ENCODE assay signal across 8 mouse cellular contexts in the genomic region with DNA sequence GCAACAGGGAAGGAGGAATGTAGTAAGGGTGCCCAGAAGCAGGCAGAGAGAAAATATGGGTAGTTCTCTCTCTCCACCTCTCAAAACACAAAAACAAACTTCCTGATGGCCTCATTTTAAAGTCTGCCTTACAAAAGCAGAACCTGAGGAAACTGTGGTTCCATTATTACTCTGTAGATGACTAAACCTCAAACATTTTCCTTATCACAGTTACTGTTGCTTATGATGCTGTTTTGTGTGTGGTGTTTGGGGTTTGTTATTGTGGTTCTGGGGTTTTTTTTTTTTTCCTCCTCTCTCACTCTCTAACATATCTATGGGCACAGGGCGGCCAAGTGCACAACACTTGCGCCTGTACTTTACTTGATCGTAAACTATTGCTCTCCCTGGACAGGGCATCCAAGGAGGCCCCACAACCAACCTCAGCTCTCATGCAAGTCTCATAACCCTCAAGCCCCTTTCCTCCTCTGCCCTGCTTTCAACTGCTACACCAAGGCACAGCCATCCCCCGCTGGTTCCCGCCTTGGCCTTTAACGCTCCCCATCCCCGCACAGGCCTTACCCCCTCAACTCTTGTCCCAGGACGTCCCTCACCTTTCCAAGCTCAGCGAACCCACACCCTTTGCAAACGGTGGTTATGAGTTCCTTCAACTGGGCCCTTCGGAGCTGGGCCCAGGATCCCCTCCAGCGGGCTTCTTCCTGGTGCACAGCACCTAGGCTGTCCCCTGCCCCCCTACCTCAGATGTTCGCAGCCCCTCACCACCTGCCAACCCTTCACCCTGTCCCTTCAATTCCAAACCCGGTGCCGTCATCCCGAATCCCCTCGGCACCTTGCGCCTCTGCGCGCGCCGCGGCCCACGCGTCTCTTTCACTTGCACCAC. TPM values are rescaled to one million over a fixed set of nuclear protein-coding genes. Genes with fewer than 3 reads are reported as not detected.
DNase-seq lines count a peak whose midpoint lies in the region; ATAC-seq and TF ChIP-seq lines count a peak whose summit lies in the region.

No protein-coding gene starts in this region.

- no peak for DNase-seq in heart, adult 9 months (ENCODE audit: low spot score in 2 of 2)
- DNase-seq in ES-E14 (ENCODE audit: low read depth, low spot score), result no peak
- no peak for DNase-seq in forebrain, embryonic 11.5 days (ENCODE audit: low spot score)
- peak; percentile 14 to 20 for DNase-seq in natural killer cell, adult 2 months (ENCODE audit: low spot score in 2 of 2)
- no peak for DNase-seq in ovary, postnatal 14 days (ENCODE audit: low spot score)
- no peak for DNase-seq in adrenal gland, postnatal 10 days

- peak overlapping the region; percentile 70 for H3K27ac ChIP-seq in heart, embryonic 13.5 days (replicated peaks)
- H3K27ac ChIP-seq in ES-E14 (ENCODE audit: insufficient read depth, low read depth, low read length, poor library complexity, severe bottlenecking), result 0 out of 2 replicates have a peak overlapping the region, but pooled peaks have one; percentile 15
- H3K27ac ChIP-seq in forebrain, embryonic 11.5 days (ENCODE audit: low read depth, low read length), result peak overlapping the region; percentile 37; the same call in 1 of the 2 replicates
- H3K27ac ChIP-seq in limb, embryonic 15.5 days, result peak overlapping the region; percentile 80

- H3K4me3 ChIP-seq in heart, embryonic 13.5 days, result peak overlapping the region; percentile 91
- H3K4me3 ChIP-seq in ES-E14 (ENCODE audit: insufficient read depth in 1 of 2, low read depth in 1 of 2, low read length in 2 of 2, poor library complexity in 1 of 2, severe bottlenecking in 1 of 2), result peak overlapping the region; percentile 79 to 99
- peak overlapping the region; percentile 81 for H3K4me3 ChIP-seq in forebrain, embryonic 11.5 days (ENCODE audit: low read depth, low read length)
- peak overlapping the region; percentile 89 for H3K4me3 ChIP-seq in limb, embryonic 15.5 days

- H3K4me2 ChIP-seq in heart, embryonic 13.5 days, result peak overlapping the region; percentile 87
- H3K4me2 ChIP-seq in forebrain, embryonic 11.5 days (ENCODE audit: low read depth, low read length, severe bottlenecking), result peak overlapping the region; percentile 67
- H3K4me2 ChIP-seq in limb, embryonic 15.5 days, result peak overlapping the region; percentile 76

- peaks cover 27% of the 10 kb centered on the region for H3K4me1 ChIP-seq in heart, embryonic 13.5 days
- peaks cover 4 to 7% of the 10 kb centered on the region in 2 experiments; a peak in 3 of 4 replicates for H3K4me1 ChIP-seq in ES-E14 (ENCODE audit: control insufficient read depth in 2 of 2, insufficient read depth in 2 of 2, low read length in 2 of 2, poor library complexity in 1 of 2)
- H3K4me1 ChIP-seq in forebrain, embryonic 11.5 days (replicated peaks; ENCODE audit: control insufficient read depth, insufficient read depth, low read length), result 0 out of 2 replicates have a peak, but pooled peaks cover 1% of the 10 kb centered on the region
- H3K4me1 ChIP-seq in limb, embryonic 15.5 days, result peaks cover 6% of the 10 kb centered on the region

- H3K27me3 ChIP-seq in heart, embryonic 13.5 days (replicated peaks), result no peaks in the 10 kb centered on the region
- H3K27me3 ChIP-seq in forebrain, embryonic 11.5 days (ENCODE audit: control insufficient read depth, insufficient read depth, low read length), result no peaks in the 10 kb centered on the region
- H3K27me3 ChIP-seq in limb, embryonic 15.5 days, result no peaks in the 10 kb centered on the region

- in situ Hi-C loops in ES-E14 (cut with MboI; ENCODE audit: low sequenced_read_pairs in 2 of 2, unreplicated experiment in 2 of 2), result loop anchor here in 1 of 2 experiments (10.0 kb wide), 1 partner anchor 56 kb away; no protein-coding TSS in a partner anchor

- no peak for ATAC-seq in heart, embryonic 13.5 days (ENCODE audit: extremely low read depth, insufficient number of reproducible peaks, low FRiP score, low TSS enrichment)
- no peak for ATAC-seq in forebrain, embryonic 11.5 days (replicated peaks; ENCODE audit: low FRiP score)
- ATAC-seq in limb, embryonic 15.5 days (ENCODE audit: insufficient number of reproducible peaks, low FRiP score, low TSS enrichment, low read depth), result no peak

- no peaks in the 10 kb centered on the region for H3K9me3 ChIP-seq in heart, embryonic 13.5 days
- H3K9me3 ChIP-seq in ES-E14 (ENCODE audit: control insufficient read depth, insufficient read depth, low read depth, low read length), result no peaks in the 10 kb centered on the region
- H3K9me3 ChIP-seq in forebrain, embryonic 11.5 days (ENCODE audit: control insufficient read depth, low read length), result no peaks in the 10 kb centered on the region
- H3K9me3 ChIP-seq in limb, embryonic 15.5 days, result no peaks in the 10 kb centered on the region

- WGBS in heart, embryonic 13.5 days, result 2% methylated on average over 25 of the region's 25 CpGs
- 2% methylated on average over 25 of the region's 25 CpGs for WGBS in forebrain, embryonic 11.5 days
- 1% methylated on average over 25 of the region's 25 CpGs for WGBS in limb, embryonic 15.5 days

- peak overlapping the region; percentile 96 for H3K9ac ChIP-seq in heart, embryonic 13.5 days
- H3K9ac ChIP-seq in ES-E14 (ENCODE audit: insufficient read depth, low read depth, low read length, poor library complexity, severe bottlenecking), result peak overlapping the region; percentile 85
- H3K9ac ChIP-seq in forebrain, embryonic 11.5 days (ENCODE audit: low read length), result peak overlapping the region; percentile 83
- H3K9ac ChIP-seq in limb, embryonic 15.5 days, result peak overlapping the region; percentile 70

- H3K36me3 ChIP-seq in heart, embryonic 13.5 days, result peaks cover 8% of the 10 kb centered on the region
- no peaks in the 10 kb centered on the region for H3K36me3 ChIP-seq in ES-E14 (ENCODE audit: control insufficient read depth, insufficient read depth, low read length, poor library complexity, severe bottlenecking)
- H3K36me3 ChIP-seq in forebrain, embryonic 11.5 days (ENCODE audit: control insufficient read depth, insufficient read depth, low read length), result no peaks in the 10 kb centered on the region
- H3K36me3 ChIP-seq in limb, embryonic 15.5 days, result 0 out of 2 replicates have a peak, but pooled peaks cover 4% of the 10 kb centered on the region

TF ChIP-seq in ES-E14, 5 proteins besides CTCF, POLR2A, EP300 and RAD21:
- TF ChIP-seq MAFK (IDR thresholded peaks at IDR 0.05; ENCODE audit: insufficient read depth, low read depth, low read length), result no peak
- TF ChIP-seq CHD2 (IDR thresholded peaks at IDR 0.05; ENCODE audit: low read depth, low read length), result no peak
- peak; percentile 12; the same call in 1 of the 2 replicates for TF ChIP-seq HCFC1 (IDR thresholded peaks at IDR 0.05; ENCODE audit: borderline replicate concordance, insufficient read depth, low read length)
- TF ChIP-seq ZNF384 (IDR thresholded peaks at IDR 0.05; ENCODE audit: low read depth, low read length), result no peak
- no peak for TF ChIP-seq ZC3H11A (IDR thresholded peaks at IDR 0.05; ENCODE audit: borderline replicate concordance, low read depth, low read length)

RNA-seq across cellular contexts. Expression of a gene that starts 0.6 kb away (rescaled TPM):
- polyA plus RNA-seq in heart, embryonic 13.5 days (2015; fragmentation: Nextera tagmentation; extraction: Ambion mirVana), result 28.9 and 29.6 TPM in 2 replicates
- total RNA-seq in ES-E14 (2012; rRNA removed), result 29.9 and 37.6 TPM in 2 replicates
- 45.0 and 47.4 TPM in 2 replicates for polyA plus RNA-seq in forebrain, embryonic 11.5 days (2014; fragmentation: Nextera tagmentation; extraction: Ambion mirVana)
- 38.6 and 47.0 TPM in 2 replicates for polyA plus RNA-seq in limb, embryonic 15.5 days (2015; fragmentation: Nextera tagmentation; extraction: Ambion mirVana)
- total RNA-seq in adrenal gland, postnatal 10 days (2021), result 10 to 100 TPM; 24.3 to 29.4 TPM

RNA-seq across cellular contexts. Expression of a gene that starts 5.1 kb away (rescaled TPM):
- not detected in 2 replicates for polyA plus RNA-seq in heart, embryonic 13.5 days (2015; fragmentation: Nextera tagmentation; extraction: Ambion mirVana)
- total RNA-seq in ES-E14 (2012; rRNA removed), result 0.13 and 0.37 TPM in 2 replicates
- polyA plus RNA-seq in forebrain, embryonic 11.5 days (2014; fragmentation: Nextera tagmentation; extraction: Ambion mirVana), result 0.15 TPM in 1 of 2 replicates, not detected in the other
- 0.05 TPM in 1 of 2 replicates, not detected in the other for polyA plus RNA-seq in limb, embryonic 15.5 days (2015; fragmentation: Nextera tagmentation; extraction: Ambion mirVana)
- total RNA-seq in adrenal gland, postnatal 10 days (2021), result not detected

RNA-seq across cellular contexts. Expression of a gene that starts 24.5 kb away (rescaled TPM):
- not detected in 2 replicates for polyA plus RNA-seq in heart, embryonic 13.5 days (2015; fragmentation: Nextera tagmentation; extraction: Ambion mirVana)
- 0.89 and 2.4 TPM in 2 replicates for total RNA-seq in ES-E14 (2012; rRNA removed)
- polyA plus RNA-seq in forebrain, embryonic 11.5 days (2014; fragmentation: Nextera tagmentation; extraction: Ambion mirVana), result not detected in 2 replicates
- polyA plus RNA-seq in limb, embryonic 15.5 days (2015; fragmentation: Nextera tagmentation; extraction: Ambion mirVana), result not detected in 2 replicates
- not detected for total RNA-seq in adrenal gland, postnatal 10 days (2021)

RNA-seq across cellular contexts. Expression of a gene that starts 26.2 kb away (rescaled TPM):
- polyA plus RNA-seq in heart, embryonic 13.5 days (2015; fragmentation: Nextera tagmentation; extraction: Ambion mirVana), result 0.11 and 0.18 TPM in 2 replicates
- 0.27 and 0.58 TPM in 2 replicates for total RNA-seq in ES-E14 (2012; rRNA removed)
- 0.13 and 0.51 TPM in 2 replicates for polyA plus RNA-seq in forebrain, embryonic 11.5 days (2014; fragmentation: Nextera tagmentation; extraction: Ambion mirVana)
- polyA plus RNA-seq in limb, embryonic 15.5 days (2015; fragmentation: Nextera tagmentation; extraction: Ambion mirVana), result not detected in 2 replicates
- under 1 TPM in 1 of 2 experiments, not detected in 1; 0.12 TPM for total RNA-seq in adrenal gland, postnatal 10 days (2021)

RNA-seq across cellular contexts. Expression of a gene that starts 31.3 kb away (rescaled TPM):
- polyA plus RNA-seq in heart, embryonic 13.5 days (2015; fragmentation: Nextera tagmentation; extraction: Ambion mirVana), result not detected in 2 replicates
- total RNA-seq in ES-E14 (2012; rRNA removed), result 0.26 TPM in 1 of 2 replicates, not detected in the other
- polyA plus RNA-seq in forebrain, embryonic 11.5 days (2014; fragmentation: Nextera tagmentation; extraction: Ambion mirVana), result not detected in 2 replicates
- polyA plus RNA-seq in limb, embryonic 15.5 days (2015; fragmentation: Nextera tagmentation; extraction: Ambion mirVana), result not detected in 2 replicates
- not detected for total RNA-seq in adrenal gland, postnatal 10 days (2021)

Comparison
In these comparisons a context has a peak if more than half of its experiments do, and no peak if none do; other contexts are left out.
1. H3K27ac ChIP-seq: peak in every context shown above with its lines; median percentile 80 in limb, embryonic 15.5 days; 70 in heart, embryonic 13.5 days; 37 in forebrain, embryonic 11.5 days; 15 in ES-E14.
2. DNase-seq: peak in natural killer cell, adult 2 months (2 of 2); none in heart, adult 9 months (0 of 2), ES-E14 (single experiment), forebrain, embryonic 11.5 days (single experiment), ovary, postnatal 14 days (single experiment) and adrenal gland, postnatal 10 days (single experiment).
3. Peak in every context shown above with its lines, with median percentiles within 50 percentile points of each other: H3K4me2 ChIP-seq, H3K4me3 ChIP-seq and H3K9ac ChIP-seq.